Comparison of ENCODE assay signal across 8 mouse cellular contexts in genomic region chr2:181038644-181039355, GRCm38 (mm10). TPM values are rescaled to one million over a fixed set of nuclear protein-coding genes. Genes with fewer than 3 reads are reported as not detected.
DNase-seq lines count a peak whose midpoint lies in the region; ATAC-seq and TF ChIP-seq lines count a peak whose summit lies in the region.

No protein-coding gene starts in this region.

- peak overlapping the region; percentile 94 for H3K4me2 ChIP-seq in forebrain, embryonic 11.5 days (ENCODE audit: low read depth, low read length, severe bottlenecking)
- H3K4me2 ChIP-seq in intestine, postnatal 0 days (replicated peaks; ENCODE audit: low read depth), result peak overlapping the region; percentile 71
- peak overlapping the region; percentile 67 for H3K4me2 ChIP-seq in midbrain, embryonic 13.5 days (replicated peaks)

- peak overlapping the region; percentile 72 for H3K9ac ChIP-seq in forebrain, embryonic 11.5 days (ENCODE audit: low read length)
- H3K9ac ChIP-seq in intestine, postnatal 0 days (ENCODE audit: low read depth, low read length), result no peak overlapping the region
- peak overlapping the region; percentile 81 for H3K9ac ChIP-seq in midbrain, embryonic 13.5 days (replicated peaks)

- no peak for TF ChIP-seq CTCF in intestine, postnatal 0 days (IDR thresholded peaks at IDR 0.05; ENCODE audit: low read depth)

- peaks cover 16% of the 10 kb centered on the region for H3K27me3 ChIP-seq in forebrain, embryonic 11.5 days (ENCODE audit: control insufficient read depth, insufficient read depth, low read length)
- H3K27me3 ChIP-seq in intestine, postnatal 0 days (replicated peaks; ENCODE audit: control insufficient read depth, insufficient read depth, low read length), result peaks cover 40% of the 10 kb centered on the region
- H3K27me3 ChIP-seq in midbrain, embryonic 13.5 days, result peaks cover 8% of the 10 kb centered on the region

- H3K36me3 ChIP-seq in forebrain, embryonic 11.5 days (ENCODE audit: control insufficient read depth, insufficient read depth, low read length), result no peaks in the 10 kb centered on the region
- H3K36me3 ChIP-seq in intestine, postnatal 0 days (ENCODE audit: control insufficient read depth, insufficient read depth), result no peaks in the 10 kb centered on the region
- H3K36me3 ChIP-seq in midbrain, embryonic 13.5 days, result peaks cover 25% of the 10 kb centered on the region

- under 1% methylated on average over 63 of the region's 63 CpGs for WGBS in forebrain, embryonic 11.5 days
- 1% methylated on average over 56 of the region's 63 CpGs for WGBS in intestine, postnatal 0 days
- 1% methylated on average over 53 of the region's 63 CpGs for WGBS in midbrain, embryonic 13.5 days

- DNase-seq in kidney, adult 18-20 months, result peak; percentile 36
- DNase-seq in kidney, adult 9 months, result no peak
- DNase-seq in adrenal gland, postnatal 10 days, result peak; percentile 55
- DNase-seq in forebrain, embryonic 11.5 days (ENCODE audit: low spot score), result peak; percentile 80

- peak overlapping the region; percentile 62 for H3K4me3 ChIP-seq in forebrain, embryonic 11.5 days (ENCODE audit: low read depth, low read length)
- peak overlapping the region; percentile 43 for H3K4me3 ChIP-seq in intestine, postnatal 0 days (ENCODE audit: low read depth, low read length)
- H3K4me3 ChIP-seq in midbrain, embryonic 13.5 days (replicated peaks), result peak overlapping the region; percentile 63

- ATAC-seq in forebrain, embryonic 11.5 days (replicated peaks; ENCODE audit: low FRiP score), result peak; percentile 47; the same call in 1 of the 2 replicates
- no peak for ATAC-seq in intestine, postnatal 0 days
- ATAC-seq in midbrain, embryonic 13.5 days, result peak; percentile 25
- ATAC-seq in CD4-positive, CD25-positive, alpha-beta regulatory T cell, adult 4 months, result no peak
- no peak for ATAC-seq in megakaryocyte-erythroid progenitor cell, adult 5-6 weeks (replicated peaks; ENCODE audit: low FRiP score, low TSS enrichment, poor library complexity, severe bottlenecking)

- H3K4me1 ChIP-seq in forebrain, embryonic 11.5 days (replicated peaks; ENCODE audit: control insufficient read depth, insufficient read depth, low read length), result peaks cover 31% of the 10 kb centered on the region
- no peaks in the 10 kb centered on the region for H3K4me1 ChIP-seq in intestine, postnatal 0 days (replicated peaks; ENCODE audit: control insufficient read depth, insufficient read depth, low read length)
- peaks cover 67% of the 10 kb centered on the region for H3K4me1 ChIP-seq in midbrain, embryonic 13.5 days (replicated peaks)

- H3K9me3 ChIP-seq in forebrain, embryonic 11.5 days (ENCODE audit: control insufficient read depth, low read length), result no peaks in the 10 kb centered on the region
- no peaks in the 10 kb centered on the region for H3K9me3 ChIP-seq in intestine, postnatal 0 days (ENCODE audit: control insufficient read depth)
- no peaks in the 10 kb centered on the region for H3K9me3 ChIP-seq in midbrain, embryonic 13.5 days

- H3K27ac ChIP-seq in forebrain, embryonic 11.5 days (ENCODE audit: low read depth, low read length), result no peak overlapping the region
- H3K27ac ChIP-seq in intestine, postnatal 0 days (ENCODE audit: low read depth, low read length), result no peak overlapping the region
- H3K27ac ChIP-seq in midbrain, embryonic 13.5 days, result peak overlapping the region; percentile 81

RNA-seq across cellular contexts. Expression of gene Chrna4, which starts 4.5 kb away (rescaled TPM):
- total RNA-seq in adrenal gland, postnatal 10 days (2021), result 1 to 10 TPM; 6.6 to 8.2 TPM
- 18.7 and 19.3 TPM in 2 replicates for polyA plus RNA-seq in forebrain, embryonic 11.5 days (2014; fragmentation: Nextera tagmentation; extraction: Ambion mirVana)
- 0.30 and 0.33 TPM in 2 replicates for polyA plus RNA-seq in intestine, postnatal 0 days (2015; fragmentation: Nextera tagmentation; extraction: Ambion mirVana)
- 44.1 and 52.7 TPM in 2 replicates for polyA plus RNA-seq in midbrain, embryonic 13.5 days (2015; fragmentation: Nextera tagmentation; extraction: Ambion mirVana)
- polyA plus RNA-seq in CD4-positive, CD25-positive, alpha-beta regulatory T cell, adult 4 months (2017; shearing (Covaris generic)), result not detected
- total RNA-seq in megakaryocyte-erythroid progenitor cell, adult 5-6 weeks (2014; fragmentation: Nextera tagmentation), result not detected in 2 replicates
- total RNA-seq in megakaryocyte-erythroid progenitor cell, adult 5-6 weeks (2017), result not detected in 2 replicates

RNA-seq across cellular contexts. Expression of gene Col20a1, which starts 52.5 kb away (rescaled TPM):
- total RNA-seq in adrenal gland, postnatal 10 days (2021), result 1 to 10 TPM; 2.7 to 4.3 TPM
- polyA plus RNA-seq in forebrain, embryonic 11.5 days (2014; fragmentation: Nextera tagmentation; extraction: Ambion mirVana), result 0.16 and 0.23 TPM in 2 replicates
- 0.43 and 0.80 TPM in 2 replicates for polyA plus RNA-seq in intestine, postnatal 0 days (2015; fragmentation: Nextera tagmentation; extraction: Ambion mirVana)
- 0.12 and 0.35 TPM in 2 replicates for polyA plus RNA-seq in midbrain, embryonic 13.5 days (2015; fragmentation: Nextera tagmentation; extraction: Ambion mirVana)
- polyA plus RNA-seq in CD4-positive, CD25-positive, alpha-beta regulatory T cell, adult 4 months (2017; shearing (Covaris generic)), result under 1 TPM; 0.36 to 0.38 TPM
- total RNA-seq in megakaryocyte-erythroid progenitor cell, adult 5-6 weeks (2014; fragmentation: Nextera tagmentation), result 0.79 TPM in 1 of 2 replicates, not detected in the other
- total RNA-seq in megakaryocyte-erythroid progenitor cell, adult 5-6 weeks (2017), result 0.38 and 0.42 TPM in 2 replicates

Comparison
In these comparisons a context has a peak if more than half of its experiments do, and no peak if none do; other contexts are left out.
1. ATAC-seq: peak in forebrain, embryonic 11.5 days (single experiment) and midbrain, embryonic 13.5 days (single experiment); none in intestine, postnatal 0 days (single experiment), CD4-positive, CD25-positive, alpha-beta regulatory T cell, adult 4 months (single experiment) and megakaryocyte-erythroid progenitor cell, adult 5-6 weeks (single experiment).
2. RNA of gene Chrna4, which starts 4.5 kb away (polyA plus RNA-seq): 44.1 to 52.7 TPM in midbrain, embryonic 13.5 days and 18.7 to 19.3 TPM in forebrain, embryonic 11.5 days; 0.30 to 0.33 TPM in intestine, postnatal 0 days and not detected in CD4-positive, CD25-positive, alpha-beta regulatory T cell, adult 4 months; every median in the first group is over 10 times any median in the second.
3. Peak in every context shown above with its lines, with median percentiles within 50 percentile points of each other: H3K4me2 ChIP-seq and H3K4me3 ChIP-seq.